Mouse (Mus musculus): ENCODE results near the gene Stard3. TPM values are rescaled to one million over a fixed set of nuclear protein-coding genes. Genes with fewer than 3 reads are reported as not detected.
A peak's percentile ranks its signal among the peaks of the same experiment; 100 is the strongest.

Gene Stard3
- 10 to 100 TPM; 31.5 to 34.3 TPM for total RNA-seq (2021)

DNA sequence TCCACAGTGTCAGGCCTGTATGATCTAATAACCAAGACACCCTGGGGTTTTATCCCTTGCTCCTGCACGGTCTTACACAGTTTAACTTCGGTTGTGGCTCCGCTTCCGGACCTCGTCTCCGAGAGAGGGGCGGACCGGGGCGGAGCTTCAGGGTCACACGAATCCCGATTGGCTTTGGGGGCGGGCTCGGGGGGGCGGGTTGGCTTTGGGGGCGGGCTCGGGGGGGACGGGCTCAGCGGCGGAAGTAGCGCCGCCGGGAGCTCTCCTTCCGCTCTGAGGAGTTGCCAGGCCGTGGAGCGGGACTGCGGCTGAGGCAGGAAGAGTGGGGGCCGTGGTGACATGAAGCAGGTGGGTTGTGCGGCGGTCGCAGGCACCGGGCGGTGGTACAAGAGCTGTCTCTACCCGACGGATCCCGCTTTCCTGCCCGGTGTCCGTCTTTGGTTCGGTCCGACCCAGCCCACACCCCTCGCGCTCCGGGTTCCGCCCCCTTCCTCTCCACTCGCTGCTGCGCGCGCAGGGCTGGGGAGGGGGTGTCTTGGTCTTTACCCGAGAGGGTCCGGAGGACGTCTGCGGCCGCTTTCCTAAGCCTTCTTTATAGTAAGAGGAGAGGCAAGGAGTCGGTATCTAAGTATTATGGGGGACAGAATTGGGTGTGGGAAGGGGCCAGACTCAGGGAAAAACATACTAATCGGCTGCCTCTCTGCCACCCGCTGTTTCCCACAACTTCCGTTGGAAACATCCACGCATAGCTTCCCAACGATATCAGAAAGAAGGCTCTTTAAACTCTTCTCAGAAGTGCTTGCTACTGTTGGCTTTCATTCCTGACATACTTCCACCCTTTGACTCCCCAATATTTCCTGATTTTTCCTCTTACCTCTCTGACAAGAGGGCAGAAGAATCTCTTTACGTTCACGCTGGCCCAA lies at the start of gene Stard3:
Stard3 (plus strand) TSS at position 208 of the 923 bp plus-strand sequence.
- peak; percentile 75 to 77 for DNase-seq (ENCODE audit: extremely low spot score in 1 of 2, low spot score in 1 of 2)

DNA sequence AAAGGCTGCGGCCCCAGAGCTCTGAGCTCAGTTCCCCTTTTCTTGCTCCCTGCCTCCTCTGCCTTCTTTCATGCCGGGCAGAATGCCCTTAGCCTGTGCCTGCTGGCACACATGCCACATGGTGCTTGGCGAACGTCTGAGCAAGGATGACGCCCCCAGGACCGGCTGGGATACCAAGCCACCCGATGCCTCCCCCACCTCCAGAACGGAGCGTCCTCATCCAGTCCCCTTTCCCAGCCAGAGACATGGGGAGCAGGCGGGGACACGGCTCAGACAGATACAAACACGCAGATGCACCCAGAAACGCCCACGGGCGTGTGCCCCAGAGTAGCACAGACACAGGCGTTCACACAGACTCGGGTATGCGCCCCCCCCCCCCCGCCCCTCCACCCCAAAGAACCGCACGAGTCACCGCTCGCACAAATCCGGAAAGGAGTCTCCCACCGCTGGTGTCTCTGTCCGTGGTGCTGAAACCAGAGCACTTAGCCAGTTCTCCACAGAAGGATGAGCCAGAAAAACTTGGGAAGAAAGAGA lies 44.3 kb upstream of the Stard3 start:
- peak in 1 of 2 experiments; percentile 51 for DNase-seq (ENCODE audit: extremely low spot score in 1 of 2, low spot score in 1 of 2)

DNA sequence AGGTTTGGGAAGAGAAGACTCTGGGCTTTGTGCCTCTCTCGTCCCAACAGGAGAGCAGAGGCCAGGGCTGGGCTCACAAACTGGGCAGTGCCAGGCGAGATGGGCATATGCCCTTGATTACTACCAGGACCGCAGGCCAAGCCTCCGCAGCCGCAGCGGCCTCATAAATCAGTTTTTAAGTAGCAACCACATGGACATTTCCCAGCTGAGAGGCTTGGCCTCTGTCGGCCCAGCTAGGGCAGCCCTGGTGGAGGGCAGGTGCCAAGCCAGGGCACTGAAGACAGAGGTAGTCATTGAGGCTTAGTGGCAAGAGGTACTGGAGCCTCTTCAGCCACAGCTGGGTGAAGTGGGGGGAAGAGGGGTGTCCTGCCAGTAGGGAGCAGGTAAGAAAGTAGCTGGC lies 40.7 kb upstream of the Stard3 start:
- DNase-seq (ENCODE audit: extremely low spot score in 1 of 2, low spot score in 1 of 2): no peak

DNA sequence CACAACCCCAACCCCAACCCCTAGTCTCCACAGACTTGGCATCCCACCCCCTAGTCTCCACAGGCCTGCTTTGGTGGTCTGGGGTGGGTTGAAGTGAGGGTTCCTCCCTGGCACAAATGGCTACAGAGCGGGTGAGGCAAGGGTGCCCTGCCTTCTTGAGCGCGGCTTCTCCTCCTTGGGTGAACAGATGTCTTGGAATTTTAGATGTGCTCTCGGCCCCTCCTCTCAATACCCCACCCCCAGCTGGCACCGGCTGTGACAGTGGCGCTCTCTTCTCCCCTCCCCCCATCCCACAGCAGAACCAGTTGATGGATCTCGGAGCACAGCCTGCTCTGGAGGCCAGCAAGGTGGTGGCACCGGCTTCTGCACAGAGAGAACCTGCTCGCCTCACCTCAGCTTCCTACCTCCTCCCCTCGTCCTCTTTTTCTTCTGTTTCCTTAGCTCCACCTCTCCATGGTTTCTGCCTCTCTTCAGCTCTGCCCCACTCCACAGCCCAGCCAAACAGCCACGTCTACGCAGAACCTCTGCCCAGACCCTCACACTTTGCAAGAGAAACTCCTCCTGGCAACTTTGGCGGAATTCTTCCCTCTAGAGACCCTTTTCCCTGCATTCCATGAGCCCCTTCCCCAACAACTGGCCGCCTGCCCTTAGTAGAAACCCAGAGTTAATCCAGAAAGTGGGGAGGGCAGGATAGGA lies 39.6 kb upstream of the Stard3 start:
- DNase-seq (ENCODE audit: extremely low spot score in 1 of 2, low spot score in 1 of 2): no peak

DNA sequence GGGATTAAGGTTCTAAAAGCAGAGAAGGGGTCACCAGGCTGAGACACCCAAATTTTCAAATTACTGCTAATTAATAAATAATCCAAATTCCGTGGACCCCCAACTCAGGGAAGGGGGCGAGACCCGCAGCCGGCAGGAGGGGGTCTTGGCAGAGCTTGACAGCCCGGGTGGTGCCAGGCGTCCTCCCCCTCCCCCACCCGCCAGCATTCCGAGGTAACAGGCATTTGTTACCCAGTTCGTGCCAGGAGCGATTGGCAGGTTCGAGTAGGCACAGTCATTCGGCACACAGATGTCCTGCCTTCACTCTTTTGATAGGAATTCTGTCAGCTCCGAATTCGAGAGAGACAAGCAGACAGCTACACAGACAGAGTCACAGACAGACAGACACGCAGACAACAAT lies 39.0 kb upstream of the Stard3 start:
- no peak for DNase-seq (ENCODE audit: extremely low spot score in 1 of 2, low spot score in 1 of 2)

DNA sequence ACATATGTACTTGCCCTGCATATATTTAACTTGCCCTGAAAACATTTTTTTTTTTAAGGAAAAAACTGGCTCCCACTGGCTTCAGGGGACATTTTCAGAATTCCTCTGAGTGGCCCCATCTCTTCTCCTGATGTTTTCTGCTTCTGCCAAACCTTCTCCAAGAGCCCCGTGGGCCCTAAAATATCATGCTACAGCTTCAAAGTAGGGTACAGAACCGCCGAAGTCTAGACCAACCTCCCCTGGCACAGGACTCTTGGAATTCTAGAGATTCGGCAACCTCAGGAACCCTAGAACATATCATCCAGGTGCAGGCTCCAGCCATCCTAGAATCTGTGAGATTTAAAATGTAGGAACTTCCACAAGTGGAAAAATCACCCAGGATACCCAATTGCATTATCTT lies 38.6 kb upstream of the Stard3 start:
- no peak for DNase-seq (ENCODE audit: extremely low spot score in 1 of 2, low spot score in 1 of 2)

DNA sequence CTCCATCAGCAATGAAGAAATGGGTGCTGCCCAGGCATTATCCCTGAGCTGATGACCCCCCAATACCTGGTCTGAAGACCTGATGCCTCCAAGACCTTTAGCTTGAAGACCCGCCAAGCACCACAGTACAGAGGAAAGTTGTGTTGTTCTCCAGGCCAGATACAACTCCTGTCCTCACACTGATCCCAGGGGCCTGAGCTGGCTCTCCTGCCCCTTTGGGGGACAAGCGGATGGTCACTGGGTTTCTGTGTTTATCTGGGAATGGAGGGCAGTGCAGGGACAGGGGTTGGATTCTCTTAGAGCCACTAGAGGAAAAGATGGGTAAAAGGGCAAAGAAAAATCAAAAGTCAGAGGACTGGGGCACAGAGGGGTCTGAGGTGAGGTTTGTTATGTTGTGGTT lies 38.2 kb upstream of the Stard3 start:
- DNase-seq (ENCODE audit: extremely low spot score in 1 of 2, low spot score in 1 of 2): no peak

DNA sequence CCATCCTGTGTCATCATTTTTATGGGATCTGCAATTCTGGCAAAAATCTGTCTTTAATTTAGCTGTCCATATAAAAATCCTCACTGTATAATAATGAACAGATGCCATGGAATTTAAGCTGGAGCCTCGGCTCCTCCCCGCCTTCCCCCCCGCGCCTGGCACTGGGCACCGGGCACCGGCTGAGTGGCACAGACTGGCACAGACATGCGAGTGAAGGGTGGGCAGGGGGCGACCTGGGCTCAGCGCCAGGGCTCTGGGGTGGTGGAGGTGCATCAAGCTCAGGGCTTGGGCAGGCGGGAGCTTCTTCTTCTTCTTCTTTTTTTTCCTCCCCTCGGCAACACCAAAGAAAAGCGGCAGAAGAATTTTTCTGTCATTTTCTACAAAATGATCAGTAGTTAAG lies 37.8 kb upstream of the Stard3 start:
- DNase-seq (ENCODE audit: extremely low spot score in 1 of 2, low spot score in 1 of 2): no peak

DNA sequence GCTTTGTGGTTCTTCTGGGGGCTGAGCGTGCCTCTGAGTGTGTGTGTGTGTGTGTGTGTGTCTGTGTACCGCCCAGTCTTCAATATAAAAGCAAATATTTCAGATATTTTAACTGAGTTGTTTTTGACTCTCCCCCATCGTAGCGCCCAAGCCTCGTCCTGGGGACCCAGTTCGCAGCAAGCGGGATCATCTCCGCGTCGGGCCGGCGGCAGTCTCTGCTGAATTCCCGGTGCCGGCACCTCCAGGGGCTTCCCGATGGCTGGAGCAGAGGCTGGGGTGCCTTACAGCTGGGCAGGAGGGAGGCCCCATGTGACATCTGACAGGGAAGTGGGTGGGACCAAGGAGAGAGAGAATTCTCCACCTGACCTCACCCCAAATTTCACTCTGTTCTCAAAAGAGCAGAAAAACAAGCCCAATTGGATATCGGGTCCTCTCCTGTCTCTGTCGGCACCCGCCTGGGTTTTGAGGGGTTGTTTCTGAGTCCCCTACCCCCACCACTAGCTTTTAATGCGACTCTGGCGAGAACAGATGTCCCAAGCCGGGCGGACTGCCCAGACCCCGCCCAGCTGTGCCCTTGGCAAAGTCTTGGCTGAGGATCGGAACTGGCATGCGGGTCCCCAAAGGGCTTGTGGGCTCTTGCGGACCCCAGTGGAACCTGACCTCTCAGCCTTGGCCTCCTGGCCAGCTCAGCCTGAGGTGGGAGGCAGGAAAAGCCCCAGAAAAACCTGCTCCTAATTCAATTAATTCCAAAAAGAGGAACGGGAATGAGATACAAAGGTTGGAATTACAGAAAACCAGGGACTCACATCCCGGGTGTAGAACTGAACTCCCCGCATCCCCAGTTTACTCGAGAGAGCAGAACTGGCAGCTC lies 37.1 kb upstream of the Stard3 start:
- DNase-seq (ENCODE audit: extremely low spot score in 1 of 2, low spot score in 1 of 2): peak in 1 of 2 experiments; percentile 50

DNA sequence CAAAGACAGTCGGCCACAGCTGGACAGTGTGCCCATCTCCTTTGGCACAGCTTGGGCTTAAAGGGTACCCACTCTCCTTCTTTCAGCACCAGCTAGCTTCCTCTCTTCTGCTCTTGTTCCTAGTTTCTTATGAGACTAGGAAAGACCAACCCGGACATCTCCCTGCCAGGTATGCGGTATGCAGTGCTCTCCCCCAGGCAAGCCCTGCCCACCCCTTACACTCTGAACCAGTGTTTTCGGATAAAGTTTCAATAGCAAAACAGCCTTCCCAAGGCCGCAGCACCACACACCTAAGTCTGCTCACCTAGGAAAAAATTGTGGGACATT lies 36.5 kb upstream of the Stard3 start:
- DNase-seq (ENCODE audit: extremely low spot score in 1 of 2, low spot score in 1 of 2): no peak

DNA sequence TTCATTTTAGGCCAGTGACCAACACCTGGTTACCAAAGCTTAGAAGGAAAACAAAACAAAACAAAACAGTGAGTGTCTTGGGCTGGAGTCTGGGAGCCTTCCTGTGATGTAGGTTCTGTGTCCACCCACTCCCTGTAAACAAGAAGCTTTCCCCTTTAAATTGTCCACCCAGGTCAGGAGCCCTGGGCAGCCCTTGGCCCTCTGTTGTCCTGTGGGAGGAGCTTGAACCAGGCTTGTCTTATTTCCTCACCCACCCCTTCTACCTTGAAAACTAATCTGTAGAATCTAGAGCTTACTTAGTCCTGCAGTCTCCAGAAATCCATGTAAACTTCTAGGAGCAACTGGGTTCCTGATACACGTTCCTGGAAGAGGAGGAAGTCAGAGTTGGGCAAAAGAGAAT lies 36.0 kb upstream of the Stard3 start:
- no peak for DNase-seq (ENCODE audit: extremely low spot score in 1 of 2, low spot score in 1 of 2)

DNA sequence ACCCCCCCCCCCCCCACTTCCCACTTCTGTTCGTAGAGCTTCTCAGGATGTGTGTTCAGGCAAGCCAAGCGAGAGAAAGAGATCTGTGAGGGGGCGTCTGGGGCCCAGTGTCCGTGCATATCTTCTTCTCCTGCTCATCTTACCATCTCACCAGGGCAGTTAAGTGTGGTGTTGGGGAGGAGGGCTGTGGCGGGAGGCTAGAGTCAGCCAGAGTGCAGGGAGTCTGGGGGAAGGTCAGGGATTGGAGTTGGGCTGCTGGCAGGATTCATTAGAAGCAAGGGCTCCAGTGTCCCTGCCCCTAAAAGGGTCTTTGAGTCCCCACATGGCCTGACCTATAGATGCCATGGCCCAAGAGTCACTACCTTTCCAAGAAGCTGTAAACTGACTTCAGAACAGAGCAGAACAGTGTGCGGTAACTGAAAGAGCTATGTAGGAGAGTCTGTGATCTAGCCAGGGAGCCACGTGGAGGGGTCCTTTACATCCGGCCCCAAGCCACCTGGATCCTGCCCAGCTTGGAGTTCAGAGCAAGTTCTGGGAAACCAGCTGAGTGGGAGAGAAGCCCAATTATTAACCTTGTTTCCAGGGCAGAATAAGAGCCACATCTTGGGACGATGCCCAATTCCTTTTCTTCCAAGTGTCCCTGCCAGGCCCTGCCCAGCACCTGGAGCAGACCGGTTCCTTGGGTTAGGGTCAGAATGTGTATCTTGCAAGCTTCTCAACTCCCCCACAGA lies 34.9 kb upstream of the Stard3 start:
- DNase-seq (ENCODE audit: extremely low spot score in 1 of 2, low spot score in 1 of 2): no peak

DNA sequence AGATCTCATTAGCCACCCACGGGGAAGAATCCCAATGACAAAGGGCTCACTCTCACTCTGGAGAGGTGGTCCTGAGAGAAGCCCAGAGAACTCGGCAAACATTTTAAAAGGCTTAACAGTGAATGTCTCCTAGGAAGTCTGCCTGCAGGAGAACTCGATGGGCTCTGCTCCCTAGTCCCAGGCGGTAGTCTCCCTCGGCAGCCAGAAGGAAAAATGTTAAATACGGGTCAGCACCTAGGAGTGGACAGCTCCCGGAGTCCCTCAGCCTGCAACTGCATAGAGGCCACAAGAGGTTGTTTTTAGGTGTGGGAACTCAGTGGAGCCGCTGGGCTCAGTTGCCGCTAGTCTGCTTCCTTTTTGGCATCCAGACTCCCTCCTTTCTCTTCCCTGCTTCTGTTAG lies 34.2 kb upstream of the Stard3 start:
- no peak for DNase-seq (ENCODE audit: extremely low spot score in 1 of 2, low spot score in 1 of 2)

DNA sequence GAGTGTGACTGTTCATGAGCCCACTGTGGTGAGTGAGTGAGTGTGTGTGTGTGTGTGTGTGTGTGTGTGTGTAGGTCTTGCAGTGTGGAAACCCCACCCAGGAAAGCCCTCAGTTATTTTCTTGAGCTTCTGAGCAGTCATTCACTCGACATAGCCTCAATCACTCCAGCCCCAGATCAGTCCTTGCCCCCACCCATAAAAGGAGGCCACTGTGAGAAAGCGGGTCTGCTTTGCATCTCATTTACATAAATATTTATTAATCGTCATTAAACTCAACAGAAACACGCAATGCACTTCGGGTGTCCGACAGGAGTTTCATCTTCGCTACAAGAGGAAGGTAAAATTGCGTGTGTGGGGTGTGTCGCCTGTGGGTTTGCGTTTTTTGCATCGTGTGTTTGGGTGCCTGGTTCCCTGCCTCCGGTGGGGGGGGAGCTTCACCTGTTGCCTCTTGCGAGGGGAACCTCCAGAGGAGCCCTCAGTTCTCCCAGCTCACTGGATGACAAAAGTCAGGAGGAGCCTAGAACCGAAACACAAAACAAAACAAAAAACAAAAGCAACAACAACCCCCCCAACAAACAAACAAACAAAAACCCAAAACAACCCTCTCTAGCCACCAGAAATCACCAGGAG lies 32.9 kb upstream of the Stard3 start:
- no peak for DNase-seq (ENCODE audit: extremely low spot score in 1 of 2, low spot score in 1 of 2)

DNA sequence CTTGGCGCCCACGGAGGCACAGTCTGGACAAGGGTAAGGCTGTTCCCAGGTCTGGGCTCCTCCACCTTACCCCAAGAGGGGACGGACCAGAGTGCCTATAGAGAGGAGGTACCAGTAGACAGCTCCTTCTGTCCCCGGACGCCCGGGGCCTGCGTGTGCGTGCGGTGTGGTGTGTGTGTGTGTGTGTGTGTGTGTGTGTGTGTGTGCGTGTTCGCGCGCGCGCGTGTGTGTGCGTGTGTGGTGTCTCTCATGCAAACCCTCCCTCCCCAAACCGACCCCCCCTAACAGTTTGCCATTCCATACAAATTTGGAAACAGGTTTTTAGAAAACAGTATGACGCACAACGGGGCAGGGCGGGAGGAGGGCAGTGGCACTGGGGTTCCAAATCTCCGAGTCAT lies 32.3 kb upstream of the Stard3 start:
- no peak for DNase-seq (ENCODE audit: extremely low spot score in 1 of 2, low spot score in 1 of 2)

DNA sequence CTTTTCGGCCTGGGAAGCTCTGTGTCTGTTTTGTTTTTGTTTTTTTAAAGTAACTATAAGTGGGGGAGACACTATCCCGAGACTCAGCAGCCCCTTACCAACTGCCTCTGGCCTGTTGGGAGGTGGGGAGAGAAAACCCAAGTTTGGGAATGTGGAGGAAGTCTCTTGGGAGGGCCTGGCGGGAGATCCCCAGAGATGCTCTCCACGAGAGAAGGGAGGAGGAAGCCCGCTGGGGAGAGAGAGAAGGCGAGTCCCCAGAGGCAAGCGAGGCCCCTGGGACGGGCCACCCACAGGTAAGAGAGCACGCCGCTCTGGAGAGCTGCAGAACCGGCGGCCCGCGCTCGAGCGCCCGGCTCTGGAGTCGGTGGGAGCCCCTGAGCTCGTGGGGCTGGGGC lies 31.4 kb upstream of the Stard3 start:
- no peak for DNase-seq (ENCODE audit: extremely low spot score in 1 of 2, low spot score in 1 of 2)

DNA sequence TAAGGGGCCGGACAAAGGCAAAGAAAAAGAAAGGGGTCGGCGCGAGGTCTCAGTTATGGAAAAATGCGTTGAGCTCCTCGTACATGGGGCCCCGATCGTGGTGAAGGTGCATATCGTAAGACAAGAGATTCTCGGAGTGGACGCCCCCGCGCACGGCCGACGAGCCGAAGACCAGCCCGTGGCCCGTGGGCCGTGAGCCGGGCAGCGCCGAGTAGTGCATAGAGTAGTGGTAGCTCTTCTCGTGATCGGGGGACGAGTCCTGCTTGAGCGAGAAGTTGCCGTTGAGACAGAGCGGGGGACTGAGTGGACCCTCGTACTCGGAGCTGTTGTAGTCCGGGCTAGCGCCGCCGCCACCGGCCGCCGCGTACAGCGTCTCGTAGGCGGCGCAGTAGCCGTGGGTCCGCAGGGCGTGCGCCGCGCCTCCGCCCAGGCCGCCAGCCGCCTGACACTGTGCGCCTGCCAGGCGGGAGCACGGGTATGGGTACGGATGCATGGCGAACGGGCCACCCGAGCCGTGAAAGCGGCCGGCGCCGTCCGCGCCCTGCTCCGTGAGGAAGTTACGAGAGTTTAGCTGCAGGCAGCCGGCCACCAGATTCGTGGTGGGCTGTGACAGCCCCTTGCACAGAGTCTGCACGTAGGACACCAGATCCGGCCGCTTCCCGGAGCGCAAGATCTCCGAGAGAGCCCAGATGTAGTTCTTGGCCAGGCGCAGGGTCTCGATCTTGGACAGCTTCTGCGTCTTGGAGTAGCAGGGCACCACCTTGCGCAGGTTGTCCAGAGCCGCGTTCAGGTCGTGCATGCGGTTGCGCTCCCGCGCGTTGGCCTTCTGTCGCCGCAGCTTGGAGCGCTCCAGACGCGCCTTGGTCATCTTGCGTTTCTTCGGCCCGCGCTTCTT lies 30.8 kb upstream of the Stard3 start:
- DNase-seq (ENCODE audit: extremely low spot score in 1 of 2, low spot score in 1 of 2): no peak

DNA sequence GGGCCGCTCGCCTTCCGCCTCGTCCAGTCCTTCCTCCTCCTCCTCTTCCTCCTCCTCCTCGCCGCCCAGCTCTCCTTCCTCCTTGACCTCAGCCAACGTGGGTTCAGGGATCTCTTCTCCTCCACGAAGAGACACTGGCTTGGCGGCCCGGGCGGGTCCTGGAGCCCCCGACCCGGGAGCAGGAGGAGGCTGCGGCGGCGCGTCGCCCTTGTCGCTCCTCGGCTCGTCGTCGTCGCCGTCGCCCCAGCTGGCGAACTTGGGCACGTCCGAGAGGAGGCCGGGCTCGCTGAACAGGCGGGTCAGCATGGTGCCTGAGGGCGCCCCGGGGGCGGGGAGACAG lies 30.2 kb upstream of the Stard3 start:
- DNase-seq (ENCODE audit: extremely low spot score in 1 of 2, low spot score in 1 of 2): no peak

All from layer of hippocampus, postnatal 25 days (tissue).